Mouse (Mus musculus) lung, postnatal 25 days (tissue): ENCODE results near the gene Morf4l1.

Source experiments
- DNase-seq: peaks from one replicate; pipeline ENCODE4 v3.0.0; 2022; ENCODE audit warnings: low spot score

Gene Morf4l1

GRCm38 (mm10) chr9:90060574-90060875 is 54.0 kb downstream of the Morf4l1 start:
- no peak for DNase-seq

- DNase-seq = peak; percentile 53
Measured at GRCm38 (mm10) chr9:90059828-90060573, 54.6 kb downstream of the Morf4l1 start.

GRCm38 (mm10) chr9:90056716-90057115 is 57.9 kb downstream of the Morf4l1 start:
- DNase-seq = no peak

- no peak for DNase-seq
Measured at GRCm38 (mm10) chr9:90055911-90056310, 58.7 kb downstream of the Morf4l1 start.

- no peak for DNase-seq
Measured at GRCm38 (mm10) chr9:90055409-90055808, 59.2 kb downstream of the Morf4l1 start.

- peak; percentile 88 for DNase-seq
Measured at GRCm38 (mm10) chr9:90054371-90055145, 60.0 kb downstream of the Morf4l1 start.

GRCm38 (mm10) chr9:90053852-90054251 is 60.7 kb downstream of the Morf4l1 start, which contains the start of gene Ctsh:
Gene Ctsh, plus strand, starts transcription at chr9:90054152.
- DNase-seq = no peak

- peak; percentile 67 for DNase-seq
Measured at GRCm38 (mm10) chr9:90047937-90048627, 66.5 kb downstream of the Morf4l1 start.

- DNase-seq = no peak
Measured at GRCm38 (mm10) chr9:90045191-90045590, 69.4 kb downstream of the Morf4l1 start.

GRCm38 (mm10) chr9:90042906-90043305 is 71.7 kb downstream of the Morf4l1 start:
- peak; percentile 43 for DNase-seq
